Mouse (Mus musculus) fat pad, adult 2 months (tissue): Measurements from ENCODE around the gene Peak1.

Experiments
- DNase-seq: peaks from one replicate; pipeline ENCODE4 v3.0.0-alpha.2; 2011; ENCODE audit warnings: low read depth, low spot score; ENCODE audit errors: extremely low read depth

Peak1 gene

GRCm38 (mm10) chr9:56151745-56152481 is 266.0 kb downstream of the Peak1 start:
- no peak for DNase-seq
